Mouse (Mus musculus) testis, adult 2 months (tissue): ENCODE data around the gene Glt28d2.

Experiments
- CTCF ChIP-seq: fragments of 200-500 bp; IDR thresholded peaks from 2 replicates; pipeline ENCODE4 v1.5.1; 2012; ENCODE audit warnings: low read depth, mild to moderate bottlenecking, inconsistent platforms, low read length, moderate library complexity; ENCODE audit not compliant: control insufficient read depth, insufficient read depth, insufficient replicate concordance
- POLR2A ChIP-seq: fragments of 200-500 bp; IDR thresholded peaks from 2 replicates; pipeline ENCODE4 v1.6.1; 2012; ENCODE audit warnings: low read depth, mild to moderate bottlenecking, inconsistent platforms, low read length, moderate library complexity; ENCODE audit not compliant: control insufficient read depth

DNA sequence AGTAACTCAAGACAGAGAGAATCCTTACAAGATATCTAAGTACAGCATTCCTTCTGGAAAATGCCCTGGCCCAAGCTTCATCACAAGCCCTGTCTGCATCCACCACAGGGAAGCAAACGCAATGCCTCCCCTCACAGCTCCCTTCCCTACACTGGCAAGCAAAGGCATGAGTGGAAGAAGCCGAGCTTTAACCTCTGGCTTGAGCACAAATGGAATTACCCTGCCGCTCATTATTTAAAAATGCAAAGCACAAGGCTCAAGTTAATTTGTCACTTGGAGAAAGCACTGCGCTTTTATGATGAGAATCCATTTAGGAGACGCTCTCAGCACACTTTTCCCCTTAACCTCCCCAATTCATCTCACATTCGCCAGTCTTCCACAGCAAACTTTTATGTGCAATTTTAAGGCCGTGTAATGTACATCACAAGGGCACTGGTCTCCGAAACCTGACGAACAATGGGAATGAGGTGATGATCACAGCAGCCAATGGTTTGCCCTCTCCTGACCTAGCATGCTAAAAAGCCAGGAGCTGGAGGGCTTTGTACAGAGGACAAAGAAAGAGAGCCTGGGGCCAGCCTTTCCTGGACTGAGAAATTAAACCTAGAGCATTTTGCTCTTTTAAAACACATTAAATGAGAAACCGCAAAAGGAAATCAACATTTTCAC lies 54.7 kb downstream of the Glt28d2 start:
- TF ChIP-seq CTCF (no peak), POLR2A (no peak)
